Mouse (Mus musculus) cerebellum, adult 18-20 months (tissue): Measurements from ENCODE around the gene Rpl39.

Experiments
- DNase-seq, 2 experiments: peaks; one replicate each; pipeline ENCODE4 v3.0.0; 2021

The Rpl39 gene

GRCm38 (mm10) chrX:37063902-37064301, 21.3 kb downstream of the Rpl39 start:
- DNase-seq, result no peak

- DNase-seq, result peak in 1 of 2 experiments; percentile 9
These were observed 36.0 kb downstream of the Rpl39 start for GRCm38 (mm10) chrX:37048890-37049823.

GRCm38 (mm10) chrX:37048066-37048889, 36.9 kb downstream of the Rpl39 start, which contains the start of gene Sowahd:
TSS of gene Sowahd (plus strand) at chrX:37048845.
- peak in 1 of 2 experiments; percentile 2 for DNase-seq

DNA sequence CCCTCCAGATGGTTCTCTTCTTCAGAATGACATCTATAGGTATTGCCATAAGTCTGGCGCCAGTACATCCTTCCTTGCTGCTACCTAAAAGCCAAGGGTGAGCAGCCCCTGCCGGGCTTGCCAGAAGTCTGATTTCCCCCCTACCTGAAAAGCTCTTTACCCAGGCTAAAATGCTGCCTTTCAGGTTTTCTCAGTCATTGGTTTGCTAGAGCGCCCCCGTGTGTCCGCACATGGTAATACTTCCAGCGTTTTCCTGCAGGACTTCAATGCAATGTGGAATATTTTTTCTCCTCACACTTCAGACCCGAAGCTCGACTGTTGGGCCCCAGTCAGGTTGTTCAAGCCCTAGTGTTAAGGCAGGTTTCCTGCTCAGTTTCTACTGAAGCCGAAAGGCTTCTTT, 42.5 kb downstream of the Rpl39 start:
- DNase-seq, result peak; percentile 54 to 70
